Comparison of ENCODE assay signal across 7 mouse cellular contexts in the genomic region with DNA sequence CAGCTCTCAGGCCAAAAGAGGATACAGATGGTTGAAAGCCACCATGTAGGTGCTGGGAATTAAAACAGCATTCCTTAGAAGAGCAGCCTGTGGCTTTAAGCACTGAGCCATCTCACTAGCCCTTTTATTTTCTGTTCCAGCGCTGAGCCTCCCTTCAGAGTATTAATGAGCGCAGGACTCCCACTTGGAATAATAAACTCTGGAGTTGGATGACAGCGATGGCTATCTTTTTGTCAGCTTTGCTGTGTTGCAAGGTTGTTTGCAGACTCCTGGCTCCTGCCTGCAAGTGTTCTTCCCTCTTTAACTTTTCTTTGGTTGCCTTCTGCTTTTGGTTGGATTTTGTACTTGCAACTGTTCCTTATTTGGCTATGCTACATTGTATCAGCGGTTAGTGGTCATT. TPM values are rescaled to one million over a fixed set of nuclear protein-coding genes. Genes with fewer than 3 reads are reported as not detected.
A peak's percentile ranks its signal among the peaks of the same experiment; 100 is the strongest.
DNase-seq lines count a peak whose midpoint lies in the region; ATAC-seq and TF ChIP-seq lines count a peak whose summit lies in the region.

No protein-coding gene starts in this region.

- H3K4me1 ChIP-seq in forebrain, postnatal 0 days (ENCODE audit: insufficient read depth), result peaks cover 22% of the 10 kb centered on the region
- peaks cover 14% of the 10 kb centered on the region for H3K4me1 ChIP-seq in intestine, postnatal 0 days (replicated peaks; ENCODE audit: control insufficient read depth, insufficient read depth, low read length)
- peaks cover 41% of the 10 kb centered on the region for H3K4me1 ChIP-seq in neural tube, embryonic 13.5 days (replicated peaks)

- ATAC-seq in forebrain, postnatal 0 days, result no peak
- ATAC-seq in intestine, postnatal 0 days, result no peak
- no peak for ATAC-seq in neural tube, embryonic 13.5 days (ENCODE audit: low read depth)

- H3K9ac ChIP-seq in forebrain, postnatal 0 days, result no peak overlapping the region
- H3K9ac ChIP-seq in intestine, postnatal 0 days (ENCODE audit: low read depth, low read length), result no peak overlapping the region
- peak overlapping the region; percentile 55 for H3K9ac ChIP-seq in neural tube, embryonic 13.5 days

- no peaks in the 10 kb centered on the region for H3K36me3 ChIP-seq in forebrain, postnatal 0 days (ENCODE audit: insufficient read depth)
- H3K36me3 ChIP-seq in intestine, postnatal 0 days (ENCODE audit: control insufficient read depth, insufficient read depth), result no peaks in the 10 kb centered on the region; the same call in 1 of the 2 replicates
- 0 out of 2 replicates have a peak, but pooled peaks cover 4% of the 10 kb centered on the region for H3K36me3 ChIP-seq in neural tube, embryonic 13.5 days

- intact Hi-C loops in left cerebral cortex, adult 2 months (cut with DNase I), result loop anchor here (2.0 kb wide), 1 partner anchor 33 kb away; no protein-coding TSS in a partner anchor
- intact Hi-C loops in left cerebral cortex, postnatal 10 days (cut with DNase I), result no loop called here

- 49% methylated on average over 4 of the region's 4 CpGs for WGBS in forebrain, postnatal 0 days
- 58% methylated on average over 4 of the region's 4 CpGs for WGBS in intestine, postnatal 0 days
- 59% methylated on average over 4 of the region's 4 CpGs for WGBS in neural tube, embryonic 13.5 days

- no peak for TF ChIP-seq CTCF in left cerebral cortex, adult 2 months (IDR thresholded peaks at IDR 0.05)
- no peak for TF ChIP-seq CTCF in forebrain, postnatal 0 days (IDR thresholded peaks at IDR 0.05; ENCODE audit: low read depth)
- TF ChIP-seq CTCF in intestine, postnatal 0 days (IDR thresholded peaks at IDR 0.05; ENCODE audit: low read depth), result no peak

- peak overlapping the region; percentile 77 for H3K4me2 ChIP-seq in forebrain, postnatal 0 days (ENCODE audit: low read depth)
- peak overlapping the region; percentile 98 for H3K4me2 ChIP-seq in intestine, postnatal 0 days (replicated peaks; ENCODE audit: low read depth)
- peak overlapping the region; percentile 86 for H3K4me2 ChIP-seq in neural tube, embryonic 13.5 days

- H3K27me3 ChIP-seq in forebrain, postnatal 0 days (ENCODE audit: insufficient read depth, low read length), result no peaks in the 10 kb centered on the region
- no peaks in the 10 kb centered on the region for H3K27me3 ChIP-seq in intestine, postnatal 0 days (replicated peaks; ENCODE audit: control insufficient read depth, insufficient read depth, low read length)
- no peaks in the 10 kb centered on the region for H3K27me3 ChIP-seq in neural tube, embryonic 13.5 days

- DNase-seq in left cerebral cortex, adult 2 months (ENCODE audit: extremely low spot score in 1 of 2, low spot score in 2 of 2), result no peak
- DNase-seq in left cerebral cortex, adult 18-20 months (ENCODE audit: low spot score in 2 of 2), result no peak
- DNase-seq in forebrain, postnatal 0 days, result no peak
- no peak for DNase-seq in left cerebral cortex, postnatal 10 days (ENCODE audit: extremely low spot score in 1 of 2, low spot score in 2 of 2)
- DNase-seq in lung, postnatal 25 days (ENCODE audit: low spot score), result no peak

- no peak overlapping the region for H3K27ac ChIP-seq in left cerebral cortex, adult 2 months
- no peak overlapping the region for H3K27ac ChIP-seq in forebrain, postnatal 0 days (ENCODE audit: low read depth, low read length)
- no peak overlapping the region for H3K27ac ChIP-seq in intestine, postnatal 0 days (ENCODE audit: low read depth, low read length)
- no peak overlapping the region for H3K27ac ChIP-seq in neural tube, embryonic 13.5 days (replicated peaks)

- peak overlapping the region; percentile 34 for H3K4me3 ChIP-seq in left cerebral cortex, adult 2 months
- no peak overlapping the region for H3K4me3 ChIP-seq in forebrain, postnatal 0 days (ENCODE audit: low read depth, low read length)
- H3K4me3 ChIP-seq in intestine, postnatal 0 days (ENCODE audit: low read depth, low read length), result peak overlapping the region; percentile 83; the same call in 1 of the 2 replicates
- H3K4me3 ChIP-seq in neural tube, embryonic 13.5 days, result peak overlapping the region; percentile 88

- no peaks in the 10 kb centered on the region for H3K9me3 ChIP-seq in forebrain, postnatal 0 days (ENCODE audit: low read length)
- H3K9me3 ChIP-seq in intestine, postnatal 0 days (ENCODE audit: control insufficient read depth), result no peaks in the 10 kb centered on the region
- no peaks in the 10 kb centered on the region for H3K9me3 ChIP-seq in neural tube, embryonic 13.5 days

RNA-seq across cellular contexts. Expression of gene Prkar2a, which starts 4.8 kb away (rescaled TPM):
- 10 to 100 TPM; 47.0 to 48.3 TPM for total RNA-seq in left cerebral cortex, adult 2 months (2021)
- total RNA-seq in left cerebral cortex, adult 18-20 months (2021), result 10 to 100 TPM; 47.7 to 50.9 TPM
- 81.2 and 104 TPM in 2 replicates for total RNA-seq in forebrain, postnatal 0 days (2014; rRNA removed)
- 23.0 and 34.3 TPM in 2 replicates for polyA plus RNA-seq in forebrain, postnatal 0 days (2015; fragmentation: Nextera tagmentation; extraction: Ambion mirVana)
- polyA plus RNA-seq in intestine, postnatal 0 days (2015; fragmentation: Nextera tagmentation; extraction: Ambion mirVana), result 28.3 and 31.8 TPM in 2 replicates
- 56.1 and 57.6 TPM in 2 replicates for polyA plus RNA-seq in neural tube, embryonic 13.5 days (2015; fragmentation: Nextera tagmentation; extraction: Ambion mirVana)
- 10 to 100 TPM; 54.3 to 58.7 TPM for total RNA-seq in left cerebral cortex, postnatal 10 days (2021)

RNA-seq across cellular contexts. Expression of gene Slc25a20, which starts 32.1 kb away (rescaled TPM):
- total RNA-seq in left cerebral cortex, adult 2 months (2021), result 10 to 100 TPM; 11.5 to 12.3 TPM
- total RNA-seq in left cerebral cortex, adult 18-20 months (2021), result 10 to 100 TPM; 11.5 to 13.7 TPM
- total RNA-seq in forebrain, postnatal 0 days (2014; rRNA removed), result 37.6 and 40.5 TPM in 2 replicates
- 35.2 and 39.6 TPM in 2 replicates for polyA plus RNA-seq in forebrain, postnatal 0 days (2015; fragmentation: Nextera tagmentation; extraction: Ambion mirVana)
- 159 TPM in 2 replicates for polyA plus RNA-seq in intestine, postnatal 0 days (2015; fragmentation: Nextera tagmentation; extraction: Ambion mirVana)
- 46.2 and 46.5 TPM in 2 replicates for polyA plus RNA-seq in neural tube, embryonic 13.5 days (2015; fragmentation: Nextera tagmentation; extraction: Ambion mirVana)
- total RNA-seq in left cerebral cortex, postnatal 10 days (2021), result 10 to 100 TPM; 15.7 to 16.5 TPM

RNA-seq across cellular contexts. Expression of gene Arih2, which starts 44.8 kb away (rescaled TPM):
- 10 to 100 TPM; 51.7 to 53.8 TPM for total RNA-seq in left cerebral cortex, adult 2 months (2021)
- 10 to 100 TPM; 51.0 to 51.8 TPM for total RNA-seq in left cerebral cortex, adult 18-20 months (2021)
- 68.2 and 70.9 TPM in 2 replicates for total RNA-seq in forebrain, postnatal 0 days (2014; rRNA removed)
- 32.3 and 40.3 TPM in 2 replicates for polyA plus RNA-seq in forebrain, postnatal 0 days (2015; fragmentation: Nextera tagmentation; extraction: Ambion mirVana)
- 22.6 and 25.1 TPM in 2 replicates for polyA plus RNA-seq in intestine, postnatal 0 days (2015; fragmentation: Nextera tagmentation; extraction: Ambion mirVana)
- polyA plus RNA-seq in neural tube, embryonic 13.5 days (2015; fragmentation: Nextera tagmentation; extraction: Ambion mirVana), result 47.0 and 53.4 TPM in 2 replicates
- total RNA-seq in left cerebral cortex, postnatal 10 days (2021), result 10 to 100 TPM; 46.7 to 48.8 TPM
